Mouse (Mus musculus) stomach, embryonic 15.5 days (tissue): ENCODE measurements around the gene Zan. TPM values are rescaled to one million over a fixed set of nuclear protein-coding genes. Genes with fewer than 3 reads are reported as not detected.

Experiments used
- ATAC-seq: fragments of 200-750 bp; cut with Nextera tagmentation; 2 replicates; pipeline ENCODE4 v1.8.0; 2017; ENCODE audit warnings: low read depth, moderate number of reproducible peaks, moderate TSS enrichment; ENCODE audit not compliant: insufficient read depth, low FRiP score
- H3K27ac ChIP-seq: fragments of 300-500 bp; sonication (generic); 2 replicates; pipeline ENCODE4 v1.5.1; 2015; ENCODE audit warnings: mild to moderate bottlenecking, inconsistent platforms
- H3K27me3 ChIP-seq: fragments of 300-500 bp; sonication (generic); replicated peaks from 2 replicates; pipeline ENCODE4 v1.6.1; 2015; ENCODE audit warnings: inconsistent platforms
- H3K36me3 ChIP-seq: fragments of 300-500 bp; sonication (generic); 2 replicates; pipeline ENCODE4 v1.6.1; 2015; ENCODE audit warnings: inconsistent platforms
- H3K4me1 ChIP-seq: fragments of 300-500 bp; sonication (generic); 2 replicates; pipeline ENCODE4 v1.6.1; 2015; ENCODE audit warnings: inconsistent platforms
- H3K4me2 ChIP-seq: fragments of 300-500 bp; sonication (generic); 2 replicates; pipeline ENCODE4 v1.6.1; 2015; ENCODE audit warnings: mild to moderate bottlenecking, inconsistent platforms
- H3K4me3 ChIP-seq: fragments of 300-500 bp; sonication (generic); replicated peaks from 2 replicates; pipeline ENCODE4 v1.5.1; 2015; ENCODE audit warnings: inconsistent platforms
- H3K9ac ChIP-seq: fragments of 300-500 bp; sonication (generic); 2 replicates; pipeline ENCODE4 v1.6.1; 2015; ENCODE audit warnings: inconsistent platforms
- H3K9me3 ChIP-seq: fragments of 300-500 bp; sonication (generic); 2 replicates; pipeline ENCODE4 v1.6.1; 2016; ENCODE audit warnings: inconsistent platforms
- WGBS: fragments of 180-500 bp; shearing (Covaris S2); methylation state at CpG from one replicate; pipeline ENCODE4 v1.1.7; 2015; 5-methylcytosine and 5-hydroxymethylcytosine counted together
- polyA plus RNA-seq: library from polyadenylated mRNA; unstranded; fragments of >200 nt; fragmentation: Nextera tagmentation; extraction: Ambion mirVana; gene quantifications from 2 replicates; pipeline ENCODE4 v1.2.1, GENCODE M21; 2015

The Zan gene
- polyA plus RNA-seq, 1 experiment from 2014 or later = 0.72 TPM

DNA sequence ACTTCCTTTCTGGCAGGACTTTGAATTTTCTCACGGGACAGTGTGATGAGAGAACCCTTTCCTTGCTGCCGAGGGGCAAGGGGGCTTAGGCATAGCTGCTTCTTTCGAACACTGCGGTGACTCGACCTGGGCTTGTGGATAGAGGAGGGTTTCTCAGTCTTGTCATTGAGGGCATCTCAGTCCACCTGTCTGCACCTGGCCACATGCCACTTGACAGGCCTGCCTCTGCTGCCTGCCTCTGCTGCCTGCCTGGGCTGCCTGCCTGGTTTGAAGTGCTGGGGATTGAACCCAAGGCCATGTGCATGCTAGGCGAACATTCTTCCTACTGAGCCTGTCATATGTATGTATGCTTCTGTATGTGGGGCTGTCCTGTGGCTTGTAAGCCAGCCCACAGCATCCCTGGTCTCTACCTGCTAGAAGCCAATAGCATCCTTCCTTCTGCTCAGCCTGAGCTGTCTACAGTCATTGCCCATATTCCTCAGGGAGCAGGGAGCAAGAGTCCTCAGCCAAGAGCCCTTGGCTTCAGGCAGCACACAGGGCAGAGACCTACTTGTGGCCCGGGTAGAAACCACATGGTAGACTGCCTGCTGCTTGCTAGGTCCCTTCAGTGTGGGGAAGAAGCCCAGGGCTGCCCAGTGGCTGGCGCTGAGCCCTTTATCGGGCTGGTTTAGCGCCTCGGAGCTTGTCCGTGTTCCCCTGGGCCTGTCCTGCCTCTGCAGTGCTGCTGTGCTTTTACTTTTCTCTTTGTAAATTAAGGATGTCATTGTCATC lies 37.3 kb upstream of the Zan start:
- no peak overlapping the region for H3K4me3 ChIP-seq
- H3K4me2 ChIP-seq = no peak overlapping the region
- H3K9me3 ChIP-seq = no peaks in the 10 kb centered on the region
- peaks cover 24% of the 10 kb centered on the region for H3K4me1 ChIP-seq
- no peak overlapping the region for H3K27ac ChIP-seq
- ATAC-seq = no peak
- WGBS = 84% methylated on average over 12 of the region's 12 CpGs
- H3K36me3 ChIP-seq = peaks cover 7% of the 10 kb centered on the region
- H3K9ac ChIP-seq = no peak overlapping the region
- H3K27me3 ChIP-seq = no peaks in the 10 kb centered on the region

- H3K4me2 ChIP-seq = no peak overlapping the region
These were observed 36.3 kb upstream of the Zan start for GRCm38 (mm10) chr5:137512847-137513794.

GRCm38 (mm10) chr5:137511706-137512105 lies 34.8 kb upstream of the Zan start:
- H3K4me2 ChIP-seq = peak overlapping the region; percentile 81
- H3K27ac ChIP-seq = no peak overlapping the region
- H3K9me3 ChIP-seq = no peaks in the 10 kb centered on the region
- peak overlapping the region; percentile 90 for H3K4me3 ChIP-seq
- no peak for ATAC-seq
- no peak overlapping the region for H3K9ac ChIP-seq
- H3K4me1 ChIP-seq = peaks cover 24% of the 10 kb centered on the region
- H3K27me3 ChIP-seq = no peaks in the 10 kb centered on the region
- 57% methylated on average over 3 of the region's 3 CpGs for WGBS
- no peaks in the 10 kb centered on the region for H3K36me3 ChIP-seq

More at GRCm38 (mm10) chr5:137512847-137513794, 36.3 kb upstream of the Zan start:
- Histone ChIP-seq H3K9me3 (no peaks in the 10 kb centered on the region), H3K4me3 (no peak overlapping the region), H3K4me1 (peaks cover 24% of the 10 kb centered on the region), H3K9ac (no peak overlapping the region), H3K36me3 (no peaks in the 10 kb centered on the region), H3K27ac (no peak overlapping the region), H3K27me3 (no peaks in the 10 kb centered on the region)
- ATAC-seq = no peak
- 75% methylated on average over 11 of the region's 11 CpGs for WGBS

DNA sequence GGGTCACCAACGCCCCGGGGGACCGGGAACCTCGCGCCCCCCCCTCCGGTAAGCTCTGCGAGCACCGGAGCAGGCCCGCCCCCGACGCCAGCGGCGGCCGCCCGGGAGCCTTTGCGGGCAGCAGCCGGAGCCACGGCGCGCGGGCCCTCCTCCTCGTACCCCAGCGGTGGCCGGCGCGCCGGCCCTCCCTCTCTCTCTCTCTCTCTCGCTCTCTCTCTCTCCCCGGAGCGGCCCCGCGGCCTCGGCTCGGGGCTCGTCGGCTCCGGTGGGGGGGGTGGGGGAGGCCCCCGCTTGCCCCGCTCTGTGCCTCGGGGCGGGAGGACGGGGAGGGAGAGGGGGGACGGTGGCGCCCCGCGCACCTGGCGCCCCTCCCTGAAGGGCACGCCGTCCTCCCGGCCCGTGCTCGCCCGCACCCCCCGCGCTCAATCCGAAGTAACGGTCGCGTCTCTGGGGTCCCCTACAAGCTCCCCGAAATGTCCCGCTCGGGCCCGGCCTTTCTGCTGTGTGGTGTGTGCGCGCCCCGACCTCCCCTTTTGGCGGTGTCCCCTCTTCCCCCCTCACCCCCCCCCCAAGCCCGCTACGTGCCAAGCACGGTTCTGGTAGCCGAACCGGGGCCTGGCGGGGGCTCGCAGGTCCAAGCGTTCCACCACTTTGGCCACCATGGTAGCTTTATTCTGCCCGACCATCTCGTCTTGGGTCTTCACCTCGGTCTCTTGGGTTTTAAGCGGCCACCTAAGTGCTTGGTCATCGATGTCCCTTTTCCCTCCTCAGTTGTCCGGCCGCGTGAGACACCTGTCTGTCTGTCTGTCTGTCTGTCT lies 33.9 kb upstream of the Zan start:
- Histone ChIP-seq H3K36me3 (no peaks in the 10 kb centered on the region), H3K9me3 (no peaks in the 10 kb centered on the region), H3K9ac (peak overlapping the region; percentile 95), H3K4me2 (peak overlapping the region; percentile 81), H3K27ac (peak overlapping the region; percentile 80), H3K4me3 (peak overlapping the region; percentile 90), H3K27me3 (no peaks in the 10 kb centered on the region), H3K4me1 (peaks cover 24% of the 10 kb centered on the region)
- ATAC-seq = peak; percentile 40
- 2% methylated on average over 44 of the region's 83 CpGs for WGBS

DNA sequence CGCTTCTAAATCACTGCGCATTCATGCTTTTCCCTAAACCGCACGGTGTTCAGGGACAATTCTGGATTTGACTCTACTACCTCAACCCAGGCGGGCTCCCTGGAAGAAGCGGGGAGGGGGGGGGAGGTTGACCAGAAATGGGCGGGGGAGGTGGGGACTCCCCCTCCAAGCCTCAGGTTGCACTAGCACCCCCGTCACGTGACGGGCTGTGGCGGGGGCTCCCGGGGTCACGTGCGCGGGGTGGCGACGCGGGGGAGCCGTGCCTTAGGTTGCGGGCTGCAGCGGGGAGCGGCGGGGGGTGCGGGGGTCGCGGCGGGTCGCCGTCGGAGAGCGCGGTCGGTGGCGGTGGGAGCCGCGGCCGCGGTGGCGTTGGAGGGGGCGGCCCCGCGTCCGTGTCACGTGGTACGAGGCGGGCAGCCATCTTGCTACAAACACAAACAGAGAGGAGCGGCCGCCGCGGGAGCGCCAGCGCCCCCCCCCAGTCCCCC lies 33.2 kb upstream of the Zan start:
- Histone ChIP-seq H3K27ac (peak overlapping the region; percentile 80), H3K9ac (peak overlapping the region; percentile 95), H3K4me2 (peak overlapping the region; percentile 81), H3K4me3 (peak overlapping the region; percentile 90), H3K9me3 (no peaks in the 10 kb centered on the region), H3K27me3 (no peaks in the 10 kb centered on the region), H3K36me3 (no peaks in the 10 kb centered on the region), H3K4me1 (peaks cover 22% of the 10 kb centered on the region)
- 1% methylated on average over 34 of the region's 52 CpGs for WGBS
- peak; percentile 61 for ATAC-seq

DNA sequence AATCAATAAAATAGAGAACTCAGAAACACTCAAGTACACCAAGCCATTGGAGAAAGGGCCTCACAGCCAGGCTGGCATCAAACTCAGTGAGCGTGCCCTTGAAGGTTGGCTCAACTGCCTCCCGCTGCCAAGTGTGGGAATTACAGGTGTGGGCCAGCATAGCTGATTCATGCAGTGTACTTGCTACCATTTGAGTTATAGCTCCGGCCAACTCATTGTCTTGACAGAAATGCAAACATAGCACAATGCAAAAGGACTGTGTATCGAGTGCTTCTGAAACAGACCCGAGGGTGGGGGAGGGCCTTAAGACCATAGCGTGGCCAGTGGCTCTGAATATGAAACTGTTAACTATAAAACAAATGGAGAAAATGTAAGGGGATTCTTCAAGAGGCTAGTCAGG lies 27.2 kb upstream of the Zan start:
- Histone ChIP-seq H3K4me3 (no peak overlapping the region), H3K4me2 (no peak overlapping the region), H3K27me3 (no peaks in the 10 kb centered on the region), H3K27ac (no peak overlapping the region), H3K4me1 (peaks cover 15% of the 10 kb centered on the region), H3K36me3 (peaks cover 6% of the 10 kb centered on the region; the same call in 1 of the 2 replicates), H3K9me3 (no peaks in the 10 kb centered on the region), H3K9ac (no peak overlapping the region)
- ATAC-seq = no peak
- WGBS = 71% methylated on average over 6 of the region's 6 CpGs

DNA sequence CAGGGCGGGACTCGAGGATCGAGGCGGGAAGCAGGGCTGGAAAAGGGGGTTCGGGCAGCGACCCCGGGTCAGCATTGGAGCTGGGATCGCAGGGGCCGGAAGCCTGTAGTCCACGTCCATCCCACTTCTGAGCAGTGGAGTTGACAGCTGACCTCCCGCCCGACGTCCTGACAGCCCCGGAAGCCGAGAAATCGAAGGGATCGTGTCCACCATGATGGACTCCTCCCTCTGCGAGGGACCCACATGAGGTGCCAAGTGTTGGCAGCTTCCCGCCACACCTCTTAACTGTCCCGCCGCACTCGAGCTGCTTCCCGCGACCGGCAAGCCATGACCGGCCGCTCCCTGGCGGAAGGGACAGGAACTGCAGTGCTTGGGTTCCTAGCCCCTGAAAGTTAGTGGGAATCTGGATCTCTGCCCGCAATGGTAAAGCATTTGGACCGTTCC lies 25.8 kb upstream of the Zan start:
- Histone ChIP-seq H3K4me3 (peak overlapping the region; percentile 67), H3K9ac (peak overlapping the region; percentile 58), H3K27me3 (no peaks in the 10 kb centered on the region), H3K9me3 (no peaks in the 10 kb centered on the region), H3K36me3 (peaks cover 6% of the 10 kb centered on the region; the same call in 1 of the 2 replicates), H3K27ac (peak overlapping the region; percentile 90), H3K4me2 (peak overlapping the region; percentile 77), H3K4me1 (peaks cover 15% of the 10 kb centered on the region)
- 0% methylated on average over 30 of the region's 30 CpGs for WGBS
- peak; percentile 82 for ATAC-seq

DNA sequence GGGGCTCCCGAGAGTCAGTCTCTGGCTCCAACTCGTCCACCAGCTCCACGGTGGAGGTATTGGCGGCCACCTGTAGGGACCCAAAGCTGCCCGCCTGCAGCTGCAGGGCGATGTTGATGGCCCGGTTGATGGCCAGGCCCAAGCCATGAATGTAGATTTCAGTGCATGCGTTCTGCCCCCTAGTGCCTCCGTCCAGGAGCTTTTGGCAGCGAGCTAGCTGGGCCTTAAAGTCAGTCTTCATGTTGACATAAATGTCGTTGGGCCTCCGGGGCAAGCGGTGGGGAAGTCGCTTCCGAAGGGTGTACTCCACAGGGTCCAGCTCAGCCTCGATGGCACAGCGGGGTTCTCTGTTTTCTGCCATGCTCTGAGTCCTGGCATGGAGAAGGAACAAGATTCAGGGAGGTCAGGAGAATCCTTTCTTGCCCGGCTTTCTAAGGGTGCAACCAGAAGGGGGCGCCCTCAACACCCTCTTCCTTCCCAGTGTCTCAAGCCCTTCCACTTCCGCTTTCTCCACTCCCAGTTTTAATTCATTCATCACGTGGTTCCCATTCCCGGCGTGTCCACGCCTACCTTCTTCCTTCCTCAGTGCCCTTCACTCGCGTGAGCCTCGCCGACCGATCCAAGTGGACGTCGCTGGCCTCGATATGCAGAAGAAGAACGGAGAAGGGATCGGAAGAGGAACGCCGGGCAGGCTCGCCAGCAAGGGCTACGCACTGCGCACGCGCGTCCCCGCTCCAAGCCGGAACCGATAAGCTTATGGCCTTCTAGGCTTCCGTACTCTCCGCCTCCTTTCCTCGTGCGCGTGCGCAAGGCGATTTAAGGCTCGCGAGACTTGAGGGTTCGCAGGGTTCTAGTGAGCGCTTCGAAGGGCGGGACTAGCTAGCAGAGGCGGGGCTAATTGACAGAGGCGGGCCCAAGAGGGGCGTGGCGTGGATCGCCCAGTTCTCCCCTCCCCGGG lies 25.1 kb upstream of the Zan start, which contains the start of gene Pop7:
Pop7 (minus strand) TSS at position 810 of the 958 bp plus-strand sequence.
- Histone ChIP-seq H3K9me3 (no peaks in the 10 kb centered on the region), H3K36me3 (peaks cover 6% of the 10 kb centered on the region; the same call in 1 of the 2 replicates), H3K27ac (peak within 1 kb of the TSS; percentile 98), H3K9ac (peak within 1 kb of the TSS; percentile 58), H3K4me1 (peaks cover 15% of the 10 kb centered on the region), H3K4me3 (peak within 1 kb of the TSS; percentile 67), H3K27me3 (no peaks in the 10 kb centered on the region), H3K4me2 (peak within 1 kb of the TSS; percentile 77)
- peak; percentile 96 for ATAC-seq
- 2% methylated on average over 64 of the region's 64 CpGs for WGBS

- WGBS = 90% methylated on average over 7 of the region's 7 CpGs
- H3K4me2 ChIP-seq = no peak overlapping the region
- no peak overlapping the region for H3K9ac ChIP-seq
- H3K9me3 ChIP-seq = no peaks in the 10 kb centered on the region
- no peak overlapping the region for H3K4me3 ChIP-seq
- H3K4me1 ChIP-seq = peaks cover 15% of the 10 kb centered on the region
- no peak for ATAC-seq
- H3K36me3 ChIP-seq = peaks cover 6% of the 10 kb centered on the region; the same call in 1 of the 2 replicates
- H3K27ac ChIP-seq = no peak overlapping the region
- no peaks in the 10 kb centered on the region for H3K27me3 ChIP-seq
These were observed 23.3 kb upstream of the Zan start for GRCm38 (mm10) chr5:137500186-137500585.

DNA sequence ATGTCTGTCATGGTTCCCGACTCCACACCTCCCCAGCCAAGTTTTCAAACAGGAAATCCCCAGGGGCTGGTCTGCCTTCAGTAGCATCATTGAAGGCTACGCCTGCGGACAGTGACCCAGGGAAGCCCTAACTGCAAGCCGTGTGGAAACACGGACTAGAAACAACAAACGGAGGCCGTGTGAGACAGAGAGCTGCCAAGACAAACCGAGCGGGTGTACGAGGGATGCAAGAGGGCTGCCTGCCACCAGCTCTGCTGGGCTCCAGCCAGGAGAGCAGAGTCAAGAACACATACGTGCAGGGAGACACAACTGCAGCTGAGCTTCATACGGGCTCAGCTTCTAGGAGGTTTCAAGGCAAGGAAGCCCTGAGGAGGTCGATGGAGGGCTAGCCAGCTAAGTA lies 17.0 kb upstream of the Zan start:
- ATAC-seq = no peak
- WGBS = 63% methylated on average over 13 of the region's 13 CpGs
- Histone ChIP-seq H3K36me3 (no peaks in the 10 kb centered on the region), H3K4me2 (no peak overlapping the region), H3K27ac (no peak overlapping the region), H3K9me3 (no peaks in the 10 kb centered on the region), H3K9ac (no peak overlapping the region), H3K27me3 (no peaks in the 10 kb centered on the region), H3K4me3 (no peak overlapping the region), H3K4me1 (no peaks in the 10 kb centered on the region)
